Mouse (Mus musculus): Measurements from ENCODE around the gene Zfp58. TPM values are rescaled to one million over a fixed set of nuclear protein-coding genes. Genes with fewer than 3 reads are reported as not detected.

Zfp58 gene
- 15.2 TPM for polyA plus RNA-seq (2017; shearing (Covaris generic))

DNA sequence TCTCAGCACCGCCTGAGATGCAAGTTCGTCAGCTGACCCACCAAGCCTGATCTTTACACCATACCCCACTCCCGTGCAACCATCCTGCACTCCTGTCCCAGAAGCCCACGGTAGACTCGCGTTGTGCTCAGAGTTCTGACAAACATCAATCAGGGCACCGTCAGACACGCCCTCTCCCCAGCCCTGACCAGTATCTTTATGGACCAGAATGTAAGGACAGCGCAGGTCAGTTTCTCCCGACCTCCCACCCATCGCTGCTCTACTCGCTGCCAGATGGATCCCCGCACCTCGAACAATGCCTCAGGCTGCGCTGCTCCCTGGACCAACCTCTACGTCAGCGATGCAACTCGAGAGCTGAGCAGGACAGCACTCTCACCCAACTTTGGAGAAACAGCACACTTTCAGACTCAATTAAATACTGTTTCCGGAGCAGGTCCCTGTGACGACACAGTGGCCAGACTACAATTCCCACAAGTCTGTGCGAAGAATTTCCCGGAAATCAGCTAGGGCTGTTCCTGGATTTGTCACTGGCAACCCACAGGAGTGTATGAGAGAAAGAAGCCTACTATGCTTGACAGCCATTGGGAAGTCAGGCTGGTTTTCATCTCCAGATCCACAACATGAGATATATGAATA is at the start of gene Zfp58:
Gene Zfp58, minus strand, starts transcription at position 472 of the 636 bp plus-strand sequence.

DNA sequence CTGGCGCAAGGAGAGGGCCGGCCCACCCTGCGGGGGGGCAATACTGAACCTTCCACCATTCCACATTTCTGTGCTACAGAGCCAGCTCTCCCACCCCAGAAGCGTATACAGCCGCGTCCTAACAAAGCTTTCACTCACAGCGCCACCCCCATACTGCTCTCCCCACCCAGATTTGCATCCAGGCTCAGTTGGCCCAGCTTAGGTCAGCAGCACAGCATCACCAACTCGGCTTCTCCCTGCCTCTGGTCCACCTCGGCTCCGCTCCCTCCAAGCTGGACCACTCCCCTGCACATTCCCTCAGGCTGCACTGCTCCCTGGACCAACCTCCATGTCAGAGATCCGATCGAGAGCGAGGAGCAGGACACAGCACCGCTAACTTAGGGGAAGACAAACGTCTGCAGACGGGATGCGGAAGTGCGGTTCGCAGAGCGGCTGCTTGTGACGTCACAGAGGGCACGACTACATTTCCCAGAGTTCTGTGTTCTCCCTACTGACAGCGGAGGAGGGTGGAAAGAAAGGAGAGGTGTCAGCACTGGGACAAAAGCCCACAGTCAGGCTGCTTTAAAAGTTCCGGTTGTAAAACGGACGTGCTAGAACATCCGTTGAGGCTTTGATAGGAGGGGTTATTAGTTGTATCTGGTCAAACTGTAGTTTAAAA is 25.5 kb upstream of the Zfp58 start, which contains the start of the genes Gm26965 and Zfp87:
Gene Gm26965, minus strand, starts transcription at position 399 of the 658 bp plus-strand sequence.
Gene Zfp87, minus strand, starts transcription at position 425 of the 658 bp plus-strand sequence.

DNA sequence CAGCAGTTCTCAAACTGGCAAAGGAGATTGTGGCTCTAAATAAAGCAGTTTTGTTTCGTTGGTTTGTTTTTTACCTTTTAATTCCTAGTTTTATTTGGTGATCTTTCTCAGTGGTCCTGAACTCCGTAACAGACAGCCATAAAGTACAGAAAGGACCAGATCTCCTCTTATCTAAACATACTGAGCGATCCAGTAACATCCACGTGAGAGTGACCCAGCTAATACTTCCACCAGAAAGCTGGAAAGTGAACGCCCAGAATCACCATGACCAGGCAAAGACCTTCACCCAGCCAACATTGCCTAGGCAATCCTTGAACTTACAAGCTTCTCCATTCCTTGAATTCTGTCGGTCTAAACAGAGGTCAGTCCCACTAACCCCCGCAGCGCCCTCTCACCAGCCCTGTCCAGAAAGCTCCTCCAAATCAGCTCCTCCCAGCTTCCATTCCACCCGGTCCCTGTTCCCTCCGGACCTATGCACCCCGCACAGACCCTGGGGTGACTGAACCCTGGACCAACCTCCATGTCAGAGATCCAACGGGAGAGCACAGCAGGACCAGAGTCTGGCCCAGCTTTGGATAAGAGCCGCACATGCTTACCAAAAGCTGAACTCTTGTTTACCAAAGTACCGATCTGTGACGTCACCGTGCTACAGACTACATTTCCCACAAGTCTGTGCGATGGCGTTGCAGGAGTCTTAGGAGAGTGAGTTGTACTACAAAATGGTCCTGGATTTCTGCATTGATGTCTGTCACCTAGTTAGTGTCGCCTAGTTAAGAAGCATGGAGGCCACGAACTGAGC is 16.5 kb downstream of the Zfp58 start, which contains the start of gene Zfp874b:
Gene Zfp874b, minus strand, starts transcription at position 634 of the 799 bp plus-strand sequence.

DNA sequence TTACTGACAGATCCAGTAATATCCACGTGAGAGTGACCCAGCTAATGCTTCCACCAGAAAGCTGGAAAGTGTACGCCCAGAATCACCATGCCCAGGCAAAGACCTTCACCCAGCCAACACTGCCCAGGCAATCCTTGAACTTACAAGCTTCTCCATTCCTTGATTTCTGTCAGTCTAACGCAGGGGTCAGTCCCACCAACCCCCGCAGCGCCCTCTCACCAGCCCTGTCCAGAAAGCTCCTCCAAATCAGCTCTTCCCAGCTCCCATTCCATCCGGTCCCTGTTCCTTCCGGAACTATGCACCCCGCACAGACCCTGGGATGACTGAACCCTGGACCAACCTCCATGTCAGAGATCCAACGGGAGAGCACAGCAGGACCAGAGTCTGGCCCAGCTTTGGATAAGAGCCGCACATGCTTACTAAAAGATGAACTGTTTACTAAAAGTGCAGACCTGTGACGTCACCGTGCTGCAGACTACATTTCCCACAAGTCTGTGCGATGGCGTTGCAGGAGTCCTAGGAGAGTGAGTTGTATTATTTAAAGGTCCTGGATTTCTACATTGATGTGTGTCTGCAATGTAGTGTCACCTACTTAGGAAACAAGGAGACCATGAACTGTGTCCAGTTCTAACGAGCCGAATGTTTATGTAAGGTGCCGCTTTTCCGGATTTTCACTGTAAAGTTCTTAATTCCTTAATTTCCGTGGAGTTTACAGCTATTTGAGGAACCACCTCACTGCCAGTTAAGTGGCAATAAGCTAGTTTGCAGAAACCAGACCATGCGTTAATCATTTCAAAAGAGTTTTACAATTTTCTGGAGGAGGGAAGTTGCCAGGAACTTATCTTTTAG is 49.0 kb downstream of the Zfp58 start, which contains the start of gene Zfp874a:
Gene Zfp874a, minus strand, starts transcription at position 453 of the 849 bp plus-strand sequence.

Other genes with a start within 250 kb of the Zfp58 start
- 2.3 TPM for gene Zfp458, start 222.1 kb downstream of the Zfp58 start, polyA plus RNA-seq (2017; shearing (Covaris generic))
- gene Zfp457, start 194.1 kb downstream of the Zfp58 start, polyA plus RNA-seq (2017; shearing (Covaris generic)): 0.77 TPM
- 7.8 TPM for gene Zfp595, start 168.0 kb downstream of the Zfp58 start, polyA plus RNA-seq (2017; shearing (Covaris generic))
- 0.78 TPM for gene Gm28044, start 140.0 kb downstream of the Zfp58 start, polyA plus RNA-seq (2017; shearing (Covaris generic))
- 3.3 TPM for gene Zfp953, start 139.9 kb downstream of the Zfp58 start, polyA plus RNA-seq (2017; shearing (Covaris generic))
- gene Gm28041, start 124.8 kb downstream of the Zfp58 start, polyA plus RNA-seq (2017; shearing (Covaris generic)): 1.2 TPM
- gene Zfp456, start 124.7 kb downstream of the Zfp58 start, polyA plus RNA-seq (2017; shearing (Covaris generic)): 6.9 TPM
- gene Zfp429, start 100.7 kb downstream of the Zfp58 start, polyA plus RNA-seq (2017; shearing (Covaris generic)): 21.4 TPM
- gene Zfp459, start 79.1 kb downstream of the Zfp58 start, polyA plus RNA-seq (2017; shearing (Covaris generic)): 4.0 TPM
- 15.4 TPM for gene Zfp874a, start 48.9 kb downstream of the Zfp58 start, polyA plus RNA-seq (2017; shearing (Covaris generic))
- 11.5 TPM for gene Zfp874b, start 16.3 kb downstream of the Zfp58 start, polyA plus RNA-seq (2017; shearing (Covaris generic))
- gene Gm26965, start 25.6 kb upstream of the Zfp58 start, polyA plus RNA-seq (2017; shearing (Covaris generic)): not detected
- 41.3 TPM for gene Zfp87, start 25.6 kb upstream of the Zfp58 start, polyA plus RNA-seq (2017; shearing (Covaris generic))
- 18.8 TPM for gene Zfp748, start 53.3 kb upstream of the Zfp58 start, polyA plus RNA-seq (2017; shearing (Covaris generic))
- gene Zfp729b, start 109.2 kb upstream of the Zfp58 start, polyA plus RNA-seq (2017; shearing (Covaris generic)): 7.9 TPM
- 3.7 TPM for gene Gm49345, start 137.2 kb upstream of the Zfp58 start, polyA plus RNA-seq (2017; shearing (Covaris generic))
- 9.0 TPM for gene Zfp729a, start 137.2 kb upstream of the Zfp58 start, polyA plus RNA-seq (2017; shearing (Covaris generic))
- 20.4 TPM for gene Zfp738, start 186.5 kb upstream of the Zfp58 start, polyA plus RNA-seq (2017; shearing (Covaris generic))
- 9.5 TPM for gene Zfp65, start 228.6 kb upstream of the Zfp58 start, polyA plus RNA-seq (2017; shearing (Covaris generic))

Data from CD4-positive, CD25-positive, alpha-beta regulatory T cell (primary cell).